Mouse (Mus musculus) neural tube, embryonic 15.5 days (tissue): ENCODE measurements around the gene Ndufaf2. TPM values are rescaled to one million over a fixed set of nuclear protein-coding genes. Genes with fewer than 3 reads are reported as not detected.
A peak's percentile ranks its signal among the peaks of the same experiment; 100 is the strongest.

Source experiments
- ATAC-seq: fragments of 200-750 bp; cut with Nextera tagmentation; 2 replicates; pipeline ENCODE4 v1.8.0; 2017; ENCODE audit warnings: mild to moderate bottlenecking, moderate TSS enrichment, moderate library complexity; ENCODE audit not compliant: low FRiP score
- H3K27ac ChIP-seq: fragments of 300-500 bp; sonication (generic); replicated peaks from 2 replicates; pipeline ENCODE4 v1.5.1; 2015; ENCODE audit warnings: mild to moderate bottlenecking, inconsistent platforms
- H3K27me3 ChIP-seq: fragments of 300-500 bp; sonication (generic); replicated peaks from 2 replicates; pipeline ENCODE4 v1.6.1; 2015; ENCODE audit warnings: inconsistent platforms
- H3K36me3 ChIP-seq: fragments of 300-500 bp; sonication (generic); 2 replicates; pipeline ENCODE4 v1.6.1; 2015; ENCODE audit warnings: inconsistent platforms
- H3K4me1 ChIP-seq: fragments of 300-500 bp; sonication (generic); 2 replicates; pipeline ENCODE4 v1.6.1; 2015; ENCODE audit warnings: inconsistent platforms
- H3K4me2 ChIP-seq: fragments of 300-500 bp; sonication (generic); 2 replicates; pipeline ENCODE4 v1.6.1; 2015; ENCODE audit warnings: inconsistent platforms, mild to moderate bottlenecking, moderate library complexity
- H3K4me3 ChIP-seq: fragments of 300-500 bp; sonication (generic); replicated peaks from 2 replicates; pipeline ENCODE4 v1.5.1; 2015; ENCODE audit warnings: mild to moderate bottlenecking, inconsistent platforms
- H3K9ac ChIP-seq: fragments of 300-500 bp; sonication (generic); replicated peaks from 2 replicates; pipeline ENCODE4 v1.6.1; 2015; ENCODE audit warnings: mild to moderate bottlenecking, inconsistent platforms
- H3K9me3 ChIP-seq: fragments of 300-500 bp; sonication (generic); replicated peaks from 2 replicates; pipeline ENCODE4 v1.6.1; 2016; ENCODE audit warnings: inconsistent platforms
- WGBS: fragments of 180-500 bp; shearing (Covaris S2); methylation state at CpG from one replicate; pipeline ENCODE4 v1.1.7; 2015; ENCODE audit warnings: mixed read lengths; 5-methylcytosine and 5-hydroxymethylcytosine counted together
- polyA plus RNA-seq: library from polyadenylated mRNA; unstranded; fragments of >200 nt; fragmentation: Nextera tagmentation; extraction: Ambion mirVana; gene quantifications from 2 replicates; pipeline ENCODE4 v1.2.1, GENCODE M21; 2015

Ndufaf2 gene
- 68.0 and 80.3 TPM in 2 replicates for polyA plus RNA-seq

GRCm38 (mm10) chr13:108158465-108159240, at the start of gene Ndufaf2, which contains the start of gene Ercc8:
Gene Ndufaf2 (minus strand): TSS chr13:108158623.
Gene Ercc8 (plus strand): TSS chr13:108158731.
- WGBS, result under 1% methylated on average over 47 of the region's 47 CpGs
- Histone ChIP-seq H3K4me2 (peak within 1 kb of the TSS; percentile 94), H3K9me3 (no peaks in the 10 kb centered on the region), H3K9ac (peak within 1 kb of the TSS; percentile 71), H3K36me3 (peaks cover 14% of the 10 kb centered on the region; the same call in 1 of the 2 replicates), H3K27ac (peak within 1 kb of the TSS; percentile 66), H3K4me3 (peak within 1 kb of the TSS; percentile 80), H3K4me1 (peaks cover 19% of the 10 kb centered on the region), H3K27me3 (no peaks in the 10 kb centered on the region)
- peak; percentile 98 for ATAC-seq

- H3K9ac ChIP-seq, result no peak overlapping the region
- peaks cover 5% of the 10 kb centered on the region for H3K27me3 ChIP-seq
- H3K4me2 ChIP-seq, result no peak overlapping the region
- H3K27ac ChIP-seq, result no peak overlapping the region
- H3K4me3 ChIP-seq, result no peak overlapping the region
- H3K9me3 ChIP-seq, result no peaks in the 10 kb centered on the region
- no peaks in the 10 kb centered on the region for H3K4me1 ChIP-seq
- no peak for ATAC-seq
- WGBS, result 67% methylated on average over 5 of the region's 5 CpGs
- H3K36me3 ChIP-seq, result no peaks in the 10 kb centered on the region
Measured at GRCm38 (mm10) chr13:108208090-108208489, 49.7 kb upstream of the Ndufaf2 start.

DNA sequence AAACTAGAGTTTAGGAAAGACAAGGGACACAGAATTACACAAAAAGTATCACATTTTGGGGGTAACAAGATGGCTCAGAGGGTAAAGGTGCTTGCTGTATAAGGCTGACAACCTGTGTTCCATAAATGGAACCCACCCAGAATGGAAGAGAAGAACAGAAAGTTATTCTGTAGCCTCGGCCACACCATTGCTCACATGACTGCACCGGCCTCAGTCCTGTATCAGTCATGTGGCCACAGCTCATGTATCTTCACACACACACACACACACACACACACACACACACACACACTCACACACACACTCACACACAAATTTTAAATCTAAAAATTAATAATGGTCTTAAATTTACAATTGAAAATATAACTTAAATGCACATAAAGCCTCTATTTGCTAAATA, 49.0 kb upstream of the Ndufaf2 start:
- Histone ChIP-seq H3K27ac (no peak overlapping the region), H3K9ac (no peak overlapping the region), H3K27me3 (peaks cover 2% of the 10 kb centered on the region; the same call in 1 of the 2 replicates), H3K4me1 (no peaks in the 10 kb centered on the region), H3K9me3 (no peaks in the 10 kb centered on the region), H3K4me3 (no peak overlapping the region), H3K36me3 (no peaks in the 10 kb centered on the region), H3K4me2 (no peak overlapping the region)
- 93% methylated on average over 2 of the region's 2 CpGs for WGBS
- ATAC-seq, result no peak

DNA sequence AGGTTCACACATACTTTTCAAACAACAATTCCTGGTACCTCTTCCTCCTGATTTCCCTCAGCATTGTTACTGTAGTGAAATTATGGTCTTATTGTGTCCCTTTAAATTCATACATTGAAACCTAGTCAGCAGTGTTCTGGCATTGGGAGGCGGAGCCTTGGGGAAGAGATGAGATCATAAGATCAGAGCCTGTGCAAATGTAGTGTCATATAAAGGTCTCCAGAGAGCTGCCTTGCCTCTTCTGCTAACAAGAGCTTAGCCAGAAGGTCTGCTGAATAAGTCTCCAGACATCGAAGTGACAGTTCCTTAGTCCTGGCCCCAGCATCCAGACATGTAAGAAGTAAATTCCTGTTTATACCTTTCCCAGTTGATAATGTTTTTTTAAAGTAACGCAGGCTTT, 46.4 kb upstream of the Ndufaf2 start:
- no peaks in the 10 kb centered on the region for H3K4me1 ChIP-seq
- WGBS, result 92% methylated on average over 3 of the region's 3 CpGs
- H3K4me2 ChIP-seq, result no peak overlapping the region
- no peaks in the 10 kb centered on the region for H3K36me3 ChIP-seq
- no peak for ATAC-seq
- H3K9me3 ChIP-seq, result no peaks in the 10 kb centered on the region
- H3K9ac ChIP-seq, result no peak overlapping the region
- no peak overlapping the region for H3K4me3 ChIP-seq
- no peak overlapping the region for H3K27ac ChIP-seq
- no peaks in the 10 kb centered on the region for H3K27me3 ChIP-seq

- H3K9me3 ChIP-seq, result no peaks in the 10 kb centered on the region
- no peak overlapping the region for H3K27ac ChIP-seq
- H3K36me3 ChIP-seq, result peaks cover 22% of the 10 kb centered on the region; the same call in 1 of the 2 replicates
- H3K4me3 ChIP-seq, result no peak overlapping the region
- no peak overlapping the region for H3K4me2 ChIP-seq
- H3K9ac ChIP-seq, result no peak overlapping the region
- H3K27me3 ChIP-seq, result no peaks in the 10 kb centered on the region
- no peaks in the 10 kb centered on the region for H3K4me1 ChIP-seq
- no peak for ATAC-seq
- 92% methylated on average over 6 of the region's 6 CpGs for WGBS
Measured at GRCm38 (mm10) chr13:108195474-108195873, 37.1 kb upstream of the Ndufaf2 start.

DNA sequence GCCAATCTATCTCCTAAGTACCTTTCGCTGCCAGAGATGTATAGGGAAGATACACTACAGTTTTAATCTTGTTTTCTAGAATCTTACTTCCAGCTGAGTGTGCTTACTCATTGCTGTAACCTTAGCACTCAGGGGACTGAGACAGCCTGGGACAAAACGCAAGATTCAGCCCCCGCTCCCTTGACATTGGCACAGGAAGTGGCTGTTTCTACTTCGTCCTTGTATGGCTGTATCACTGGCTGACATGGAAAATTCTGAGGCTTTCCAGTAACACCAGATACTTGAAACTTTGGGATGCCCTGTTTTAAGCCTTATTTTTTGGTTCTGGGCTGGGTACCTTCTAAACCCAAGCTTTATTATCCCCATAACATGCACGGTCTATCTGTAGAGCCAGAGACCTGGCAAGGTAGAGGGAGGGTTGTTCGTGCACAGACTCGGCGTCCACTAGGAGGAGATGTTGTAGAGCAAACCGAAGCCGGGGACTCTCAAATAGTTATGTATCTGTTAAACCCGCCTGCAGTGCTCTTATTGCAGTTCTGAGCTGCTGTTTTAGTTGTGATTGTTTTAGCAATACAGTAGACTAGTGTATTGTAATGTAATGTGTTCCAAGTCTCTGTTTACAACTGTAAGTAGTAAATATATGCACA, 32.8 kb upstream of the Ndufaf2 start:
- Histone ChIP-seq H3K9me3 (no peaks in the 10 kb centered on the region), H3K9ac (no peak overlapping the region), H3K27ac (no peak overlapping the region), H3K4me1 (no peaks in the 10 kb centered on the region), H3K4me2 (no peak overlapping the region), H3K27me3 (no peaks in the 10 kb centered on the region), H3K4me3 (no peak overlapping the region), H3K36me3 (peaks cover 26% of the 10 kb centered on the region; the same call in 1 of the 2 replicates)
- WGBS, result 61% methylated on average over 11 of the region's 11 CpGs
- ATAC-seq, result 0 out of 2 replicates have a peak, but pooled peaks have one; percentile 47

GRCm38 (mm10) chr13:108187994-108188393, 29.6 kb upstream of the Ndufaf2 start:
- Histone ChIP-seq H3K4me3 (no peak overlapping the region), H3K9ac (no peak overlapping the region), H3K27ac (no peak overlapping the region), H3K27me3 (no peaks in the 10 kb centered on the region), H3K9me3 (no peaks in the 10 kb centered on the region), H3K4me1 (no peaks in the 10 kb centered on the region), H3K4me2 (no peak overlapping the region), H3K36me3 (peaks cover 27% of the 10 kb centered on the region)
- WGBS, result 90% methylated on average over 4 of the region's 4 CpGs
- ATAC-seq, result no peak

- Histone ChIP-seq H3K9ac (no peak overlapping the region), H3K4me1 (no peaks in the 10 kb centered on the region), H3K9me3 (no peaks in the 10 kb centered on the region), H3K27ac (no peak overlapping the region), H3K4me3 (no peak overlapping the region), H3K27me3 (no peaks in the 10 kb centered on the region), H3K4me2 (no peak overlapping the region), H3K36me3 (peaks cover 49% of the 10 kb centered on the region)
- no peak for ATAC-seq
- WGBS, result 95% methylated on average over 3 of the region's 3 CpGs
Measured at GRCm38 (mm10) chr13:108185530-108185929, 27.1 kb upstream of the Ndufaf2 start.

- Histone ChIP-seq H3K4me3 (no peak overlapping the region), H3K36me3 (peaks cover 49% of the 10 kb centered on the region), H3K27me3 (no peaks in the 10 kb centered on the region), H3K9ac (no peak overlapping the region), H3K27ac (no peak overlapping the region), H3K4me2 (no peak overlapping the region), H3K9me3 (no peaks in the 10 kb centered on the region), H3K4me1 (no peaks in the 10 kb centered on the region)
- ATAC-seq, result no peak
Measured at GRCm38 (mm10) chr13:108184743-108185255, 26.4 kb upstream of the Ndufaf2 start.

DNA sequence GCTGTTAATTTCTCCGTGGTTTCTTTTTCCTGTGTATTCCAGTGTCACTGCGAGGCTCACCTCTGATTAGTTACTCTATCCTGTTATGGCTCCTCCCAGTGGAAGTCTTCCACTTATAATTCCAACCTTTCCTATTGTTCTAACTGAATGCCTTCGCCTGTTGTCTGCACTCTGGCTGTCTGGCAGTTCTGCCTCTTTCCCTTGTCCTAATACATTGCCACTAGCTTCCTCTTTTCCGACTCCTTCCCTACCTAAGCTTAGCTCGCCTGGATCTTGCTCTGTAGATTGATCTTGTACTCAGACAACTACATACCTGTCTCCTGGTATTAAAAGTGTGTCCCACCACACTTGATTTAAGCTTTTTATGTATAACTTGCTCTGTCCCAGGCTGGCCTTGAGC, 22.4 kb upstream of the Ndufaf2 start:
- Histone ChIP-seq H3K27ac (no peak overlapping the region), H3K4me1 (no peaks in the 10 kb centered on the region), H3K27me3 (no peaks in the 10 kb centered on the region), H3K9ac (no peak overlapping the region), H3K4me2 (no peak overlapping the region), H3K9me3 (no peaks in the 10 kb centered on the region), H3K36me3 (peaks cover 57% of the 10 kb centered on the region), H3K4me3 (no peak overlapping the region)
- no peak for ATAC-seq
- 88% methylated on average over 5 of the region's 5 CpGs for WGBS

- Histone ChIP-seq H3K36me3 (peaks cover 53% of the 10 kb centered on the region), H3K4me1 (no peaks in the 10 kb centered on the region), H3K27me3 (no peaks in the 10 kb centered on the region), H3K9ac (no peak overlapping the region), H3K4me3 (no peak overlapping the region), H3K27ac (no peak overlapping the region), H3K4me2 (no peak overlapping the region), H3K9me3 (no peaks in the 10 kb centered on the region)
- WGBS, result 86% methylated on average over 8 of the region's 8 CpGs
- no peak for ATAC-seq
Measured at GRCm38 (mm10) chr13:108179618-108180017, 21.2 kb upstream of the Ndufaf2 start.

DNA sequence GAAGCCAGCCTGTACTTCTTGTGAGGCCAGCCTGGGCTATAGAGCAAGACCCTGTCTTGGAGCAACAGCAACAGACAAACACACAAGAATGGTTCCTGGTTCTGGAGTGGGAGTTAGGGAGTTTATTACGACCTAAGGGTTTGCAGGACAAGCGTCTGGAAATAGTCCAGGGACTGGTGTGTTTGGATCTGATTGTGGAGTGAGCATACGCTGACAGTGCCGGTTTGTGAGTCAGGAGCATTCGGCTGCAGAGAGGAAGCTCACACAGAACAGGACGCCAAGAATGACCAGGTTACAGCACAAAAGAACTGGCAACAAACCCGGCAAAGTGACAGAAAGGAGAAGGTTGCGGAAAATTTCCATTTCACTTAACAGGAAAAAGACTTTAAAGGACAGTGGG, 12.1 kb upstream of the Ndufaf2 start:
- Histone ChIP-seq H3K36me3 (peaks cover 38% of the 10 kb centered on the region), H3K27ac (no peak overlapping the region), H3K9ac (no peak overlapping the region), H3K4me3 (no peak overlapping the region), H3K4me1 (no peaks in the 10 kb centered on the region), H3K27me3 (no peaks in the 10 kb centered on the region), H3K9me3 (no peaks in the 10 kb centered on the region), H3K4me2 (no peak overlapping the region)
- no peak for ATAC-seq
- 89% methylated on average over 8 of the region's 8 CpGs for WGBS
